Mouse (Mus musculus): Measurements from ENCODE around the gene Bnip3.

Gene Bnip3

GRCm38 (mm10) chr7:138903886-138904435 is 5.4 kb downstream of the Bnip3 start:
- DNase-seq (ENCODE audit: low read depth): no peak

GRCm38 (mm10) chr7:138898743-138899142 is 10.6 kb downstream of the Bnip3 start:
- no peak for DNase-seq (ENCODE audit: low read depth)

DNA sequence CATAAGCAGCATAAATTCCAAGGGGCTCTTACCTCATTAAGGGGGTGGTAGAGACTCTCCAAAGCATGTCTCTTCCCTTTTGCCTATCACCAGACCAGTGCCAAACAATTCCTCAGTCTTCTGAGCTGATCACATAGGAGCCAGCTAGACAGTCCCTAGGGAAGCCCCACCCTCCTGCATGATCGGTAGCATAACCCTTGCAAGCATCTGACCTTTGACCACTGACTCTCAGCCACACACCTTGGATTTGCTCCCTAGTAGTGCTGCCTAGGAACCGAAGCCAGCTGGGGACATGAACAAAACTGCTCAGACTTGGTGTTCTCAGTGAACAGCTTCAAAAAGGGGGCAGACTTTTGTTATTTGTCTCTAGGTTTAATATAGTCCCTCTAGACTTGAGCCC is 11.2 kb downstream of the Bnip3 start:
- no peak for DNase-seq (ENCODE audit: low read depth)

DNA sequence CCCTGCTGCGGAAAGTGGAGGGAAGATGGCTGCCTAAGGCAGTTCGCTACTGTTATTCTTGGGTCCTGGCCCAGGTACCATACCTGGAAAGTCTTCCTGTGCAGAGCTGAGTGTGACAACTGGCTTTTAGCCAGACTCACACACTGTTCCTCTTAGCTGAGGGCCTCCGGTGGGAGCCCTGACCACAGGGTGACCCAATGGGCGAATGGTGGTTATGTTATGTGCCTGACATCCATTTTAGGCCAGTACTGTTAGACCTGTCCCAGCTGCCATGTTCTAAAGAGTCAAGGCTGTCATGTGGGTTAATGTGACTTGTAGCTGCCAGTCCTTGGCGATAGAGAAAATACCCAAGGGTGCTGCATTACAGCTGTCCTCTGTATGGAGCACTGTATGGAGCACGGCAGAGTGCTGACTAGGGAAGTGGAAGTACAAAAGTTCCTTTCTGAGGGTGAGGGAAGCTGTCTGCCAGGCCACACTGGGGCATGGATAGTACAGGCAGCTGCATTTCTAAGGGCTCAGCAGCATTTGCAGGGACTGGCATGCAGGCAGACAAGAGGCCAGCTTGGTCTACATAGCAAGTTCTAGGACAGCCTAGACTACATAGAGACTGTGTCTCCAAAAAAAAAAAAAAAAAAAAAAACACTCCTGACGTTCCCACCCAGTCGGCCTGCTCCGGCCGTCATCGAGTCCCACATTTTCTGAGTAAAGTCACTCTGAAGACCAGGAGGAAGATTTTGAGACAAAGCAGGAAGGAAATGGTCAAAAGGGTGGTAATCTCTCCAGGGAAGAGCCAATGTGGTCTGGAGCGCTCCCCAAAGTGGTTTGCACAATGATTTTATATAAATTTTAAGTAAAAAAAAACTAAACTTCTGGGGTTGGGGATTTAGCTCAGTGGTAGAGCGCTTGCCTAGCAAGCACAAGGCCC is 23.7 kb downstream of the Bnip3 start:
- no peak for DNase-seq (ENCODE audit: low read depth)

GRCm38 (mm10) chr7:138883724-138884123 is 25.6 kb downstream of the Bnip3 start:
- DNase-seq (ENCODE audit: low read depth): no peak

DNA sequence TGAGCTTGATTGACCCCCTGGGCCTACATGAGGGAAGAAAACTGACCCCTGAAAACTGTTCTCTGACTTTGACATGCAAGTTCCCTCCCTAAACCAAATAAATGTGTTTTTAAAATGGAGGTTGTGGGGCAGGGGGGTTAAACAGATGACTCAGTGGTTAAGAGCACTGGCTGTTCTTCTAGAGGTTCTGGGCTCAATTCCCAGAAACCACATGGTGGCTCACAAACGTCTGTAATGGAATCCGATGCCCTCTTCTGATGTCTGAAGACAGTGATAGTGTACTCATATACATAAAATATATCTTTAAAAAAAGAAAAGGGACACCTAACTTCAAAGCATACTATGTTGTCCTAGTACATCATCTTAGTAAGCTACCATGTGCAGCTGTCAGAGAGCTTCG is 34.3 kb downstream of the Bnip3 start:
- DNase-seq (ENCODE audit: low read depth): no peak

DNA sequence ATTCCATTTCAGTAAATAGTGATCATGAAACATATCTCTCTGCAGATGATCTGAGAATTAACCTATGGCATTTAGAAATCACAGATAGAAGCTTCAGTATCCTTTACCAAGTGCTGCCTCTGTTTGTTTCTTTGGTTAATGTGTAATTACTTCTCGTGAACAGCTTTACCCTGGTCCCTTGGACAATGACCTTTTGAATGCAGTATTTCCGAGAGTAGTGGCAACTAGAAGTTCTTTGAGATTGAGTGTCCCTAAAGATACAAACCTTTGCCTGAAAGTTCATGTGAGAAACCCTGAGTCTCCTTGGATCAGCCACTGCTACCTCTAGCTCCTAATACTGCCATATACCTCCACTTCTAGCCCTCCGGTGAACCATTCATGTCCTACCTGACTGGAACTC is 36.4 kb downstream of the Bnip3 start:
- DNase-seq (ENCODE audit: low read depth): no peak

DNA sequence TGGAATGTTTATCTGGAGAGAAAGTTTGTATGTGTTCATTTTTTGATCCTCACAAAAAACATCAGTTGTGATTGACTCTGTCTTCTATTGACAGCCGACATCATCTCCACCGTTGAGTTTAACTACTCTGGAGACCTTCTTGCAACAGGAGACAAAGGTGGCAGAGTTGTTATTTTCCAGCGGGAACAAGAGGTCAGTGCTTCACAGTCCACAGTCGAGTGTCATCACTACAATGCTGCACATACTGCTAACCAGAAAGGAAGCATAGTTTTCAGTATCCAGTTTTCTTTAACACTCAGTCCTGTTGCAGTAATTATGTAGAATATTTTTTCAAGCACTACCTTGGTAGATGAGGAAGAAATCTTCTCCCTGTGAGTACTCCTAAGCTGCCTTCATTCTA is 41.0 kb downstream of the Bnip3 start:
- no peak for DNase-seq (ENCODE audit: low read depth)

DNA sequence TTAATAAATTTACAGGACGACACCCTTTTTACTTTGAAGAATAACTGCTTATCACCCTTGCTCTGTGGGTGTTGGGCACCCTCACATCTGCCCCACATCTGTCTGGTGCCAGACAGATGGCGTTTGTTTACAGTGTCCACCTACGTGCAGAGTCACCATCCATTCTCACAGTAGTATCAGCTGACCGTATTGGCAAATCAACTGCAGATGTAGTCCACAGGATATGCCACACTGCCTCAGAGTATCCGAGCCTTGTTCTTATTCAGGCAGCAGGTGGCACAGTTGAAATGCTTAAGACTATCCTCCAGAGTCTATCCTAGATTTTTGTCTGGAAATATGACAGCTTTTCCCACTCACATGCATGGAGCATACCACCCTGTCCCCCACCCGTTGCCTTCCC is 42.0 kb downstream of the Bnip3 start:
- no peak for DNase-seq (ENCODE audit: low read depth)

DNA sequence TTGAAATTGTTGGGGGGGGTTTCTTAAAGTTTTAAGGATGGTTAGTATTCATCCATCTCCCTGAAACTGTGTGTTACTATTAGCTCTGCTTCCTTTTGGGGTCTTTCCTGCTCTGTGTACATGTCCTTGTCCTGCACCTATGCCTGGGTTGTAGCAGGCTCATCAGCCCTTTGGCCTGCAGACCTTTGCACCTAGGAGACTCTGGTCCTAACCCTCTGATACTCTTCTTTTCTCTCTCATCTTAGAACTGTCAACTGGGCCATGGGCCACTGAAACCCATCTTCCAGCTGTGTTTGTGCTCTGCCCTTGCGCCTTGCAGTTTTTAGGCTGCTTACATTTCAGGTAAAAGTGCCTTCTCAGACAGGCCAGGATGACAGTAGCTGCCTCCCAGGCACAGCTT is 44.5 kb downstream of the Bnip3 start:
- DNase-seq (ENCODE audit: low read depth): no peak

DNA sequence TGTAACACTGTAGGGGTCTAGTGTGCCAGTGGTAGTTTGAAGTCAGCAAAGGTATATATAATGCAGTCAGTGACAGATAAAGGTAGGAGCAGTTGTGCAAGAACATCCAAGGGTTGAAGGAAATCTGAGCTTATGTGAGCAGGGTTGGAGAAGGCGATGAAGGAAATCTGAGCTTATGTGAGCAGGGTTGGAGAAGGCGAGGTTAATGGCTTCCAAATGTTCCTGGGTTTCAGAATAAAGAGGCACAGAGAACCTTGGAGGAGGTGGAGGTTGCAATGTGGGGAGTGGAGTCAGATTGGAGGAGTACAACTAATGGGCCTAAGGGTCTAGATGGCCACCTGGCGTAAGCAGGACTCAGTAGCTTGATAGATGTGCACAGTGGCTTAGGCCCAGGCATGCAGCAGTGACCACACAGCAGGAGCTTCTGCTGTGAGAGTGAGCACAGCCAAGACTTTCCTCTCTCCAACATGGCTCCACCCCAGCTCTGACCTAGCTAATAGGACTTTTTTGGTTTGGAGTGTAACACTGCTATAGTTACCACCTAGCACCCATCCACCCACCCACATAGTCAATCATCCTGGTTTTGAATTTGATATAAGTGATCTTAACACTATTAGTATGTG is 45.3 kb downstream of the Bnip3 start:
- DNase-seq (ENCODE audit: low read depth): no peak

DNA sequence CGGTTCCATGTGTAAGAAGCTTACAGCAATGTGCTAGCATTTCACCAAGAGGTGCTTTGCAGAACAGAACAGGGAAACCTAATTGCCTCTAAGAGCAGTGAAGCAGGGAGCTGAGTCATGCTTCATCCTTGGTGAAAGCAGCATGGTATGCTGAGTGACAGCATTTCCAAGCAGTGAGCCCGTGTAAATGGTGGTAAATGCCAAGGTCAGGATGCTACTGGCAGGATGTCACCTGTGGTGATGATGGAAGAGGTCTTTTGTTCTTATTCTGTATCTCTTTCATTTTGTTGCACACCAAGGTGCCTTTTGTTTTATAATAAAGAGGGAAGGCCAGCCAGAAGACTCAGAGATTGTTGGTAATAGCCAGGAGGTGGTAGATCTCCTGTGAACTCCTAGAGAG is 52.6 kb downstream of the Bnip3 start:
- DNase-seq (ENCODE audit: low read depth): no peak

- no peak for DNase-seq (ENCODE audit: low read depth)
These were observed 55.1 kb downstream of the Bnip3 start for GRCm38 (mm10) chr7:138854201-138854600.

GRCm38 (mm10) chr7:138853417-138854031 is 55.8 kb downstream of the Bnip3 start:
- DNase-seq (ENCODE audit: low read depth): no peak

GRCm38 (mm10) chr7:138850083-138850482 is 59.2 kb downstream of the Bnip3 start:
- DNase-seq (ENCODE audit: low read depth): no peak

DNA sequence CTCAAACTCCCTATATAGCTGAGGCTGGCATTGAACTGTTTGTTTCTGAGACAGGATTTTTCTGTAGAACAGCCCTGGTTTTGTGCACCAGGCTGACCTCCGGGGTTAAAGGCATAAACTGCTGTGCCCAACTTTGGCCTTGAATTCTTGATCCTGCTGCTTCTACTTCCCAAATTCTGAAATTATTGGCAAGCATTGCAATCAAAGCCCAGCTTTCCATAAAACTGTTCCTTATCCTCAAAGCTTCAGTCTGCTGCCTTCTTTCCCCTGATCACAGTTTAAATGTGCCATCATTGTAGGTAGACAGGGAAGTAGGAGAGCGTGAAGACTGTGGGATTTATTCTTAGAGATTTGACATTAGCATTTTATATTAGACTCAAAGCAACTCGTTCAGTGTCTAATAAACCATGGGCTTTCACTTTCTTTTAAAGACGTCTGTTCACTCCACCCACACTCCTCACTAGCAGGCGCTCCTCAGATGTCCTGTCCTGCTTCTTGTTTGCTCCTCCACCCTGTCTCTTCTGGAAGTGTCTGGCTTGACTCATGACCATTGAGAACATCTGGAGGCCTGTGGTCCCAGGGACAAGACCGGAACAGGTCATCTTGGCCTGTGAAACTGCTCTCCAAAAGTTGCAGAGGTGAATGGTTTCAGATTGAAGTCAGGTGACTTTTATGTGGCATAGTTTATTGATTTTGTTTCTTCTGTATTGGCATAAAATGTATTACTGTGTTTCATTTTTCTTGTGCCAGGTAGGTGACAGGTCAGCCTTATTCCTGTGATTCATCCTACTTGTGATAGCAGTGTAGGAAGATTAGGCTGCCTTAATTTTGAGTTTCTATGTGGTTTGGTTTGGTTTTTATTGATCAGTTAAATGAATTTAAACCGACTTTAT is 61.0 kb downstream of the Bnip3 start:
- no peak for DNase-seq (ENCODE audit: low read depth)

GRCm38 (mm10) chr7:138847316-138848027 is 61.8 kb downstream of the Bnip3 start:
- no peak for DNase-seq (ENCODE audit: low read depth)

DNA sequence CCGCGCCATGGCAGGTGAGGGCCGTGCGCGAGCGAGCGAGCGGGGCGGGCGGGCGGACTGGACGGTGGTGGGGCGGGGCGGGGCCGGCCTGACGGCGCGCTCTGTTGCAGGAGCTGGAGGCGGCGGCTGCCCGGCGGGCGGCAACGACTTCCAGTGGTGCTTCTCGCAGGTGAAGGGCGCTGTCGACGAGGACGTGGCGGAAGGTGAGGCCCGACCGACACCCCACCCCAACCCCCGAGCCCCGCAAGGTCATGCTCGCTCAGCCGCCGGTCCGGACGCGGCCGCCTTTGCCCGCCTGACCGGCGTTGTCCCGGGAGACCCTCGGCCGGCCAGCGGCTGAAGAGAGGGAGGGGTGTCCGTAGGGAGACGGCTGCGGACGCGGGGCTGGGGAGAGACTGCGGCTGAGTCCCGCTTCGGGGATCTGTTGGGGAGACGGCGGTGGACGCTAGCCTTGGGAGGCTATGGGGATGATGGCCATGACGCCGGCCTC is 62.8 kb downstream of the Bnip3 start:
- no peak for DNase-seq (ENCODE audit: low read depth)

- peak; percentile 92 for DNase-seq (ENCODE audit: low read depth)
These were observed 63.6 kb downstream of the Bnip3 start, which contains the start of the genes Ppp2r2d and Mapk1ip1 for GRCm38 (mm10) chr7:138845544-138846391. TSS of gene Ppp2r2d (plus strand) at chr7:138846079. TSS of gene Mapk1ip1 (minus strand) at chr7:138846273.

- DNase-seq (ENCODE audit: low read depth): no peak
These were observed 64.2 kb downstream of the Bnip3 start for GRCm38 (mm10) chr7:138845111-138845510.

Data from fibroblast of lung, adult 2 months (primary cell).